Mouse (Mus musculus) lung, embryonic 16.5 days (tissue): ENCODE measurements around the gene Serpinh1. TPM values are rescaled to one million over a fixed set of nuclear protein-coding genes. Genes with fewer than 3 reads are reported as not detected.

Experiments used
- ATAC-seq: fragments of 200-750 bp; cut with Nextera tagmentation; 2 replicates; pipeline ENCODE4 v1.8.0; 2017; ENCODE audit warnings: low read depth, mild to moderate bottlenecking, moderate library complexity
- H3K27ac ChIP-seq: fragments of 300-500 bp; sonication (generic); 2 replicates; pipeline ENCODE4 v1.5.1; 2014; ENCODE audit warnings: mild to moderate bottlenecking, control low read depth, low read length
- H3K27me3 ChIP-seq: fragments of 300-500 bp; sonication (generic); 2 replicates; pipeline ENCODE4 v1.6.1; 2014; ENCODE audit warnings: low read depth, low read length, mixed read lengths; ENCODE audit not compliant: control insufficient read depth, insufficient read depth
- H3K36me3 ChIP-seq: fragments of 300-500 bp; sonication (generic); 2 replicates; pipeline ENCODE4 v1.6.1; 2014; ENCODE audit warnings: low read length; ENCODE audit not compliant: control insufficient read depth, insufficient read depth
- H3K4me1 ChIP-seq: fragments of 300-500 bp; sonication (generic); replicated peaks from 2 replicates; pipeline ENCODE4 v1.6.1; 2014; ENCODE audit warnings: low read length, mixed read lengths; ENCODE audit not compliant: control insufficient read depth, insufficient read depth
- H3K4me2 ChIP-seq: fragments of 300-500 bp; sonication (generic); 2 replicates; pipeline ENCODE4 v1.6.1; 2014; ENCODE audit warnings: low read depth, low read length, control low read depth
- H3K4me3 ChIP-seq: fragments of 300-500 bp; sonication (generic); 2 replicates; pipeline ENCODE4 v1.5.1; 2014; ENCODE audit warnings: mild to moderate bottlenecking, low read length, control low read depth
- H3K9ac ChIP-seq: fragments of 300-500 bp; sonication (generic); 2 replicates; pipeline ENCODE4 v1.6.1; 2014; ENCODE audit warnings: low read length, control low read depth
- H3K9me3 ChIP-seq: fragments of 300-500 bp; sonication (generic); 2 replicates; pipeline ENCODE4 v1.6.1; 2016; ENCODE audit warnings: low read length; ENCODE audit not compliant: control insufficient read depth
- WGBS: fragments of 180-500 bp; shearing (Covaris S2); extraction: QIAGEN DNeasy Blood & Tissue Kit; methylation state at CpG from one replicate; pipeline ENCODE4 v1.1.7; 2014; 5-methylcytosine and 5-hydroxymethylcytosine counted together
- polyA plus RNA-seq: library from polyadenylated mRNA; unstranded; fragments of >200 nt; fragmentation: Nextera tagmentation; extraction: Ambion mirVana; gene quantifications from 2 replicates; pipeline ENCODE4 v1.2.1, GENCODE M21; 2015

Serpinh1 gene
- polyA plus RNA-seq, 1 experiment from 2014 or later: 1,766 TPM

DNA sequence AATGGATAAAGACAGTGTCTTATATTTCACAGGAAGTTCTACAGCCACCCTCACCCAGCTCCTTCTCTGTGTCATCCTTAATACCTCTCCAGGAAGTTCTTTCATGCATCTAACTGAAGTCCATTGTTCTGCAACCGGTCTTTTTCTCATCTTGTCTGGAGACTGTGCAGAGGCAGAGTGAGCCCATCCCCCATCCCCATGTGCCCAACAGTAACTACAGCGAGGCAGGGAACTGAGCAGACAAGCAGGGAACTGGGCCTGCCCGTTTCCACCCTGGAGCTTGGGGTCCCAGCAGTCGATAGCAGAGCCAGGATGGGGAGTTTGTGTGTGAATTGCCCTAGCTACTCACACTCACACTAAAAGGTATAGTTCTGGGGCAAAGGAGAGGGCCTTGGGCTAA, 37.5 kb upstream of the Serpinh1 start:
- Histone ChIP-seq H3K9me3 (no peaks in the 10 kb centered on the region), H3K27ac (no peak overlapping the region), H3K27me3 (no peaks in the 10 kb centered on the region), H3K4me2 (no peak overlapping the region), H3K36me3 (no peaks in the 10 kb centered on the region), H3K4me1 (peaks cover 16% of the 10 kb centered on the region), H3K4me3 (no peak overlapping the region), H3K9ac (no peak overlapping the region)
- 47% methylated on average over 4 of the region's 4 CpGs for WGBS
- ATAC-seq: 0 out of 2 replicates have a peak, but pooled peaks have one; percentile 31

DNA sequence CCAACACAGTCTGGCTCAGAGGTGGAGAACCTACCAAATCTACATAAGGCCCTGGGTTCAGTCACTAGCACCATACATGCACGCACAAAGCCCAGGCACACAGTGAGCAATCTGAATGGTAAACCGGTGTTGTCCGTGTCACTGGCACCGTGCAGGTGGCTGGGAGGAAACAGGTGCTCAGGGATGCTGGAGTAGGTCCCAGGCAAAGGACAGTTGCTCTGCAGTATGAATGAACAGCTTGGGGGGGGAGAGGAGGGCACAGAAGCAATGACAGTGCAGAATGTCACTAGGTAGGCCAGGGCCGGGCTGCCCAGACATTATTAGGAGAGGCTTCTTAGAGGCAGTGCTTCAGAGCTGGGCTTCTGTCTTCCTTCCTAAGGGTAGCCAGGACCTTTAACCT, 34.3 kb upstream of the Serpinh1 start:
- Histone ChIP-seq H3K4me2 (no peak overlapping the region), H3K27ac (no peak overlapping the region), H3K9ac (no peak overlapping the region), H3K9me3 (no peaks in the 10 kb centered on the region), H3K4me3 (no peak overlapping the region), H3K4me1 (peaks cover 34% of the 10 kb centered on the region), H3K27me3 (no peaks in the 10 kb centered on the region), H3K36me3 (no peaks in the 10 kb centered on the region)
- 85% methylated on average over 5 of the region's 5 CpGs for WGBS
- no peak for ATAC-seq

DNA sequence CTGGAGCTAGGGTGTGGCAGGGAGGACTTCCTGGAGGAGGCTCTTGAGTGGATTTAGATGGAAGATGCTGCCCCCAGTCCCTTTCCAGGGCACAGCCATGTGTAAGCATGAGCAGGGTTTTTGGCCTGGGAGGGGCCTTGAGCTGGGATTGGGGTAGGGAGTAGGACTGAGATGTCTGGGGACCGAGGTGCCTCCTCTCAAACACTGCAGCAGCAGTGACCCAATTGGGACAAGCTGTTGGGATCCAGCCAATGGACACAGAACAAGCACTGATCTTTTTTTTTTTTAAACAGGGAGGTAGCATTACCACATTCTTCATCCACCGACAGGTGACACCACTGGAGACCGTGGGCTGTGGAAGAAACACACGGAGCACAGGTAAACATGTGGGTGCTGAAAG, 33.8 kb upstream of the Serpinh1 start:
- no peak overlapping the region for H3K9ac ChIP-seq
- 72% methylated on average over 4 of the region's 4 CpGs for WGBS
- no peak overlapping the region for H3K4me2 ChIP-seq
- H3K27ac ChIP-seq: no peak overlapping the region
- peaks cover 36% of the 10 kb centered on the region for H3K4me1 ChIP-seq
- no peaks in the 10 kb centered on the region for H3K36me3 ChIP-seq
- no peaks in the 10 kb centered on the region for H3K9me3 ChIP-seq
- no peak for ATAC-seq
- H3K4me3 ChIP-seq: no peak overlapping the region
- no peaks in the 10 kb centered on the region for H3K27me3 ChIP-seq

- WGBS: 64% methylated on average over 5 of the region's 5 CpGs
- no peak for ATAC-seq
- 0 out of 2 replicates have a peak overlapping the region, but pooled peaks have one; percentile 2 for H3K9ac ChIP-seq
- peaks cover 33% of the 10 kb centered on the region for H3K4me1 ChIP-seq
- no peaks in the 10 kb centered on the region for H3K27me3 ChIP-seq
- no peak overlapping the region for H3K4me2 ChIP-seq
- H3K4me3 ChIP-seq: no peak overlapping the region
- H3K27ac ChIP-seq: no peak overlapping the region
- no peaks in the 10 kb centered on the region for H3K9me3 ChIP-seq
- no peaks in the 10 kb centered on the region for H3K36me3 ChIP-seq
These were observed 33.0 kb upstream of the Serpinh1 start for GRCm38 (mm10) chr7:99386030-99386429.

DNA sequence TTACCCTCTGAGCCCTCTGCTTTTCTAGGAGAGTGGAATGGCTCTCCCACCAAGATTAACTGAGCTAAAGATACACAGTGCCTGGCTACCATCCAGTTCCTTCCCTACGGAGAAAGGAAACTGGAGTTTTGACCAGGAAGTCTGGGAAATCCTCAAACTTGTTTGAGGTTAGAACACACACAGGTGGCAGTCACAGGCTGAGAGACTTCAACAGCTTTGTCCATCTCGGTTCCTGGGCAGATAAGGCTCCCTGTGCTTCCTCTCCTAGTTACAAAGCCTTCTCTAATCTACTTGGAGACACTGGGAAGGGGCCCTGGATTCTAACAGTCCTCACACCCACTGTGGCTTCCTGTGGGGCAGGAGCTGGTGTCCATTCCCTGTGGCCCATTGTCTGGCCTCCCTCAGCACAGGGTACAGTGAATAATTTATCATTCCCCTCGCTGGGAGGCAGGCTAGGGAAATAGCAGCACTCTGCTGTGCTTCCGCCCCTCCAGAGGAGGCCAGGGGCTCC, 31.1 kb upstream of the Serpinh1 start:
- H3K4me2 ChIP-seq: peak overlapping the region; percentile 94
- no peaks in the 10 kb centered on the region for H3K9me3 ChIP-seq
- H3K27me3 ChIP-seq: no peaks in the 10 kb centered on the region
- peaks cover 39% of the 10 kb centered on the region for H3K4me1 ChIP-seq
- H3K9ac ChIP-seq: peak overlapping the region; percentile 83
- peak; percentile 10; the same call in 1 of the 2 replicates for ATAC-seq
- peak overlapping the region; percentile 88 for H3K27ac ChIP-seq
- no peaks in the 10 kb centered on the region for H3K36me3 ChIP-seq
- WGBS: 8% methylated on average over 4 of the region's 4 CpGs
- peak overlapping the region; percentile 71 for H3K4me3 ChIP-seq

DNA sequence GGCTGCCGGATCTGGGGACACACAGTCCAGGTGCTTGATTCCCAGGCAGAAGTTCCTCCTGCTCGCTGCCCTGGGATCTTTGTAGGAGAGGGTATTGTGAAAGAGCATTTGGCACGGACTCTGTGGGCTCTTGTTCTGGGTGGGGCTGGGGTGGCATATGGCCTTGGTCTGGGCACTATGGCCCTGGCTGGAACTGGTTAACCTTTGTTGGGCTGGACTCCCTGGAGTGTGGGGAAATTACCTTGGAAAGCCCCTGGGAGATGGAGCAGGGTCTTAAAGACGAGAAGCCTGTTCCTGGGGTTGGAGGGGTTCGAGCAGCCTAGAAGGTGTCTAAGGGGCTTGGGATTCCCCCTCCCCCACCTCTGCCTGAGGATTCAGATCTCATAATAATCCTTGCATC, 30.2 kb upstream of the Serpinh1 start:
- Histone ChIP-seq H3K36me3 (no peaks in the 10 kb centered on the region), H3K4me2 (peak overlapping the region; percentile 94), H3K27ac (peak overlapping the region; percentile 88), H3K27me3 (no peaks in the 10 kb centered on the region), H3K9ac (peak overlapping the region; percentile 83), H3K9me3 (no peaks in the 10 kb centered on the region), H3K4me1 (peaks cover 35% of the 10 kb centered on the region), H3K4me3 (peak overlapping the region; percentile 71)
- WGBS: 48% methylated on average over 5 of the region's 5 CpGs
- ATAC-seq: no peak

- Histone ChIP-seq H3K4me2 (peak overlapping the region; percentile 94), H3K4me1 (peaks cover 35% of the 10 kb centered on the region), H3K27ac (peak overlapping the region; percentile 88), H3K9ac (peak overlapping the region; percentile 83), H3K4me3 (peak overlapping the region; percentile 71), H3K36me3 (no peaks in the 10 kb centered on the region), H3K27me3 (no peaks in the 10 kb centered on the region), H3K9me3 (no peaks in the 10 kb centered on the region)
- 8% methylated on average over 30 of the region's 30 CpGs for WGBS
- ATAC-seq: no peak
These were observed 29.3 kb upstream of the Serpinh1 start for GRCm38 (mm10) chr7:99382088-99383000.

DNA sequence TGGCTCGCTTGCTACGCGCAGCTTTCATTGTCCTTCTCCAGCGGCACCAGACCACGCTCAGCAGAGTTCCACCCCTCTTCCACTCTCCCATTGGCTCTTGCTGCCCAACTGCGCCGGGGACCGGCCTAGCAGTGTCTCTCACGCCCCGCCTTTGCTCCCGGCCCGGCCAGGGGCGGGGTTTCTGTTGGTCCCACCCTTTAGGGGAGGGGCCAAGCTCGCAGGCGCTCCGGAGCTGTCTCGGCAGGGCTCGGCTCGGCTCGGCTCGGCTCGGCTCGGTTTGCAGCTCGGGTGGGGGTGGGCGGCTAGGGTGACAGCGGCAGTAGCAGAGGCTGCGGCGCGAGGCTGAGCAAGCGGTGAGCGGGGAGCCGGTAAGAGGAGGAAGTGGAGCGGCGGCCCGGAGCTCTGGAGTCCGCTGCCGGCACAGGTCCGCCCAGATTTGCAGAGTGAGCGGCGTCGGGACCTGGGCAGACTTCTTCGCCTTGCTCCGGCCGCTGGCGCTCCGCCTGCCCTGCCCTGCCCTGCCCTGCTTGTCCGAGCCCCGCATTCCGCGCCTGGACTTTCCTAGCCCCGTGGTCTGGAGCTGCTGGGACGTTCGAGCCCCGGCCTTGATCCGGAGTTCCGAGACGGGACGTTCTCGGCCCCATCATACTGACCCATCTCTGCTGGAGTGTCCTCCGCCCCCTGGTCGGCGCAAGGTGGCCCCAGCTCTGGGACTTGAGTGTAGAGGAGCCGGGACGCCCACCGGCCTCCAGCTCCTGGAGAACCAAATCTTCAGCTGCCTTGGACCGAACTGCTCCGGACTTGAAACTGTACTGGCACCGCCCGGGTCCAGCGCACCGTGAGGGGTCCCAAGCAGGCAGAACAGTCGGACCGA, 28.4 kb upstream of the Serpinh1 start, which contains the start of gene Gdpd5:
Gene Gdpd5, plus strand, starts transcription at position 201 of the 874 bp plus-strand sequence.
- under 1% methylated on average over 67 of the region's 73 CpGs for WGBS
- Histone ChIP-seq H3K4me1 (peaks cover 31% of the 10 kb centered on the region), H3K9ac (peak within 1 kb of the TSS; percentile 83), H3K4me2 (peak within 1 kb of the TSS; percentile 94), H3K27ac (peak within 1 kb of the TSS; percentile 89), H3K27me3 (no peaks in the 10 kb centered on the region), H3K4me3 (peak within 1 kb of the TSS; percentile 71), H3K36me3 (no peaks in the 10 kb centered on the region), H3K9me3 (no peaks in the 10 kb centered on the region)
- peak; percentile 95 for ATAC-seq
